Mouse (Mus musculus): ENCODE results near the gene Clasp2.

Gene Clasp2

GRCm38 (mm10) chr9:113793513-113793905 lies 52.2 kb downstream of the Clasp2 start:
- no peak for TF ChIP-seq GATA4 (IDR thresholded peaks at IDR 0.05; ENCODE audit: insufficient replicate concordance, low read length)

GRCm38 (mm10) chr9:113793966-113794365 lies 52.7 kb downstream of the Clasp2 start:
- TF ChIP-seq GATA4 (IDR thresholded peaks at IDR 0.05; ENCODE audit: insufficient replicate concordance, low read length), result no peak

- TF ChIP-seq GATA4 (IDR thresholded peaks at IDR 0.05; ENCODE audit: insufficient replicate concordance, low read length), result no peak
These were observed 55.9 kb downstream of the Clasp2 start for GRCm38 (mm10) chr9:113797206-113797605.

- TF ChIP-seq GATA4 (IDR thresholded peaks at IDR 0.05; ENCODE audit: insufficient replicate concordance, low read length), result no peak
These were observed 59.4 kb downstream of the Clasp2 start for GRCm38 (mm10) chr9:113800671-113801070.

- TF ChIP-seq GATA4 (IDR thresholded peaks at IDR 0.05; ENCODE audit: insufficient replicate concordance, low read length), result no peak
These were observed 61.5 kb downstream of the Clasp2 start for GRCm38 (mm10) chr9:113802734-113803133.

- TF ChIP-seq GATA4 (IDR thresholded peaks at IDR 0.05; ENCODE audit: insufficient replicate concordance, low read length), result no peak
These were observed 62.5 kb downstream of the Clasp2 start for GRCm38 (mm10) chr9:113803751-113804150.

- TF ChIP-seq GATA4 (IDR thresholded peaks at IDR 0.05; ENCODE audit: insufficient replicate concordance, low read length), result no peak
These were observed 64.1 kb downstream of the Clasp2 start for GRCm38 (mm10) chr9:113805359-113805758.

GRCm38 (mm10) chr9:113811327-113811726 lies 70.1 kb downstream of the Clasp2 start:
- no peak for TF ChIP-seq GATA4 (IDR thresholded peaks at IDR 0.05; ENCODE audit: insufficient replicate concordance, low read length)

GRCm38 (mm10) chr9:113811957-113812670 lies 70.8 kb downstream of the Clasp2 start:
- TF ChIP-seq GATA4 (IDR thresholded peaks at IDR 0.05; ENCODE audit: insufficient replicate concordance, low read length), result no peak

- no peak for TF ChIP-seq GATA4 (IDR thresholded peaks at IDR 0.05; ENCODE audit: insufficient replicate concordance, low read length)
These were observed 71.4 kb downstream of the Clasp2 start for GRCm38 (mm10) chr9:113812671-113813001.

- TF ChIP-seq GATA4 (IDR thresholded peaks at IDR 0.05; ENCODE audit: insufficient replicate concordance, low read length), result no peak
These were observed 71.8 kb downstream of the Clasp2 start for GRCm38 (mm10) chr9:113813086-113813485.

GRCm38 (mm10) chr9:113815836-113816235 lies 74.6 kb downstream of the Clasp2 start:
- TF ChIP-seq GATA4 (IDR thresholded peaks at IDR 0.05; ENCODE audit: insufficient replicate concordance, low read length), result no peak

GRCm38 (mm10) chr9:113822150-113822549 lies 80.9 kb downstream of the Clasp2 start:
- TF ChIP-seq GATA4 (IDR thresholded peaks at IDR 0.05; ENCODE audit: insufficient replicate concordance, low read length), result no peak

- no peak for TF ChIP-seq GATA4 (IDR thresholded peaks at IDR 0.05; ENCODE audit: insufficient replicate concordance, low read length)
These were observed 87.4 kb downstream of the Clasp2 start for GRCm38 (mm10) chr9:113828719-113829118.

GRCm38 (mm10) chr9:113830219-113830618 lies 88.9 kb downstream of the Clasp2 start:
- TF ChIP-seq GATA4 (IDR thresholded peaks at IDR 0.05; ENCODE audit: insufficient replicate concordance, low read length), result no peak

GRCm38 (mm10) chr9:113833481-113833880 lies 92.2 kb downstream of the Clasp2 start:
- TF ChIP-seq GATA4 (IDR thresholded peaks at IDR 0.05; ENCODE audit: insufficient replicate concordance, low read length), result no peak

GRCm38 (mm10) chr9:113837001-113837400 lies 95.7 kb downstream of the Clasp2 start:
- no peak for TF ChIP-seq GATA4 (IDR thresholded peaks at IDR 0.05; ENCODE audit: insufficient replicate concordance, low read length)

Data from liver, adult (tissue).